Mouse (Mus musculus) activated CD4-positive, CD25-positive, alpha-beta regulatory T cell, adult 4 months (primary cell): ENCODE measurements around the gene Trcg1. TPM values are rescaled to one million over a fixed set of nuclear protein-coding genes. Genes with fewer than 3 reads are reported as not detected.
"Not testable (repeated sequence)": the region's sequence is repeated elsewhere in the genome, so short reads cannot be mapped to it uniquely, and the experiment has no call there.

Experiments used
- ATAC-seq: one replicate; pipeline ENCODE4 v1.8.0; 2017
- polyA plus RNA-seq, 2 experiments: library from polyadenylated mRNA; unstranded; fragments of 100-300 nt; shearing (Covaris generic); gene quantifications; one replicate each; pipeline ENCODE4 v1.2.1; 2017

Gene Trcg1
- not detected for polyA plus RNA-seq

- no peak for ATAC-seq
Observed at GRCm38 (mm10) chr9:57236256-57236655, at the start of gene Trcg1. Trcg1 (plus strand) TSS chr9:57236556.

- no peak for ATAC-seq
Observed at GRCm38 (mm10) chr9:57196708-57197107, 39.6 kb upstream of the Trcg1 start.

- no peak for ATAC-seq
Observed at GRCm38 (mm10) chr9:57197414-57197813, 38.9 kb upstream of the Trcg1 start.

GRCm38 (mm10) chr9:57202981-57203380, 33.4 kb upstream of the Trcg1 start:
- no peak for ATAC-seq

GRCm38 (mm10) chr9:57203571-57203970, 32.8 kb upstream of the Trcg1 start:
- ATAC-seq, result not testable (repeated sequence)

GRCm38 (mm10) chr9:57206896-57207295, 29.5 kb upstream of the Trcg1 start:
- ATAC-seq, result no peak

GRCm38 (mm10) chr9:57209316-57209715, 27.0 kb upstream of the Trcg1 start:
- ATAC-seq, result no peak

GRCm38 (mm10) chr9:57212448-57213222, 23.7 kb upstream of the Trcg1 start:
- no peak for ATAC-seq

- no peak for ATAC-seq
Observed at GRCm38 (mm10) chr9:57214500-57214899, 21.9 kb upstream of the Trcg1 start.

- no peak for ATAC-seq
Observed at GRCm38 (mm10) chr9:57217220-57217619, 19.1 kb upstream of the Trcg1 start.

GRCm38 (mm10) chr9:57218776-57219175, 17.6 kb upstream of the Trcg1 start:
- no peak for ATAC-seq

- no peak for ATAC-seq
Observed at GRCm38 (mm10) chr9:57219511-57219910, 16.8 kb upstream of the Trcg1 start.

- no peak for ATAC-seq
Observed at GRCm38 (mm10) chr9:57220356-57220755, 16.0 kb upstream of the Trcg1 start.

- ATAC-seq, result no peak
Observed at GRCm38 (mm10) chr9:57223341-57223740, 13.0 kb upstream of the Trcg1 start.

- no peak for ATAC-seq
Observed at GRCm38 (mm10) chr9:57225780-57226627, 10.4 kb upstream of the Trcg1 start.

- not testable (repeated sequence) for ATAC-seq
Observed at GRCm38 (mm10) chr9:57226628-57227122, 9.7 kb upstream of the Trcg1 start.

GRCm38 (mm10) chr9:57227203-57227602, 9.2 kb upstream of the Trcg1 start:
- ATAC-seq, result no peak

GRCm38 (mm10) chr9:57228186-57228585, 8.2 kb upstream of the Trcg1 start:
- no peak for ATAC-seq

GRCm38 (mm10) chr9:57229726-57230125, 6.6 kb upstream of the Trcg1 start:
- no peak for ATAC-seq

GRCm38 (mm10) chr9:57230146-57230783, 6.1 kb upstream of the Trcg1 start:
- ATAC-seq, result no peak

GRCm38 (mm10) chr9:57231536-57232255, 4.7 kb upstream of the Trcg1 start:
- ATAC-seq, result no peak

GRCm38 (mm10) chr9:57232341-57232940, 3.9 kb upstream of the Trcg1 start:
- no peak for ATAC-seq
